Mouse (Mus musculus) liver, adult 2 months (tissue): Measurements from ENCODE around the gene Tia1. TPM values are rescaled to one million over a fixed set of nuclear protein-coding genes. Genes with fewer than 3 reads are reported as not detected.

ENCODE experiments used
- DNase-seq: peaks from one replicate; pipeline ENCODE4 v3.0.0-alpha.2; 2011; ENCODE audit warnings: low read depth, low spot score; ENCODE audit errors: extremely low read depth
- H3K27ac ChIP-seq: fragments of 200-500 bp; replicated peaks from 2 replicates; pipeline ENCODE4 v1.5.1; 2012; ENCODE audit warnings: low read depth, mild to moderate bottlenecking, control low read depth, inconsistent platforms, low read length; ENCODE audit not compliant: insufficient read depth
- H3K27me3 ChIP-seq: fragments of 200-500 bp; 2 replicates; pipeline ENCODE4 v1.6.1; 2012; ENCODE audit warnings: mild to moderate bottlenecking, moderate library complexity, low read length, inconsistent platforms; ENCODE audit not compliant: control insufficient read depth, insufficient read depth
- H3K36me3 ChIP-seq: fragments of 200-500 bp; 2 replicates; pipeline ENCODE4 v1.6.1; 2012; ENCODE audit warnings: low read length, inconsistent platforms; ENCODE audit not compliant: control insufficient read depth, insufficient read depth
- H3K4me1 ChIP-seq: fragments of 200-500 bp; 2 replicates; pipeline ENCODE4 v1.6.1; 2011; ENCODE audit warnings: low read length; ENCODE audit not compliant: control insufficient read depth, insufficient read depth
- H3K4me3 ChIP-seq: fragments of 200-500 bp; 2 replicates; pipeline ENCODE4 v1.5.1; 2011; ENCODE audit warnings: low read depth, mild to moderate bottlenecking, control low read depth, low read length, moderate library complexity; ENCODE audit not compliant: insufficient read depth
- H3K79me2 ChIP-seq: fragments of 200-500 bp; 2 replicates; pipeline ENCODE4 v1.6.1; 2012; ENCODE audit warnings: inconsistent platforms, mild to moderate bottlenecking, low read length, moderate library complexity; ENCODE audit not compliant: control insufficient read depth, insufficient read depth
- H3K9ac ChIP-seq: fragments of 200-500 bp; 2 replicates; pipeline ENCODE4 v1.6.1; 2012; ENCODE audit warnings: low read depth, mild to moderate bottlenecking, control low read depth, inconsistent platforms, low read length
- CTCF ChIP-seq: fragments of 200-500 bp; IDR thresholded peaks from 2 replicates; pipeline ENCODE4 v1.5.1; 2011; ENCODE audit warnings: low read depth, low read length, control low read depth
- POLR2A ChIP-seq: fragments of 200-500 bp; IDR thresholded peaks from 2 replicates; pipeline ENCODE4 v1.6.1; 2011; ENCODE audit warnings: low read length, control low read depth; ENCODE audit not compliant: insufficient read depth; ENCODE audit errors: extremely low read depth
- WGBS: fragments of 180-500 bp; shearing (Covaris S2); methylation state at CpG from one replicate; pipeline ENCODE4 v1.1.7; 2018; 5-methylcytosine and 5-hydroxymethylcytosine counted together
- polyA plus RNA-seq: library from polyadenylated mRNA; depleted of rRNA; stranded (reverse); fragments of >200 nt; gene quantifications from 2 replicates; pipeline ENCODE4 v1.2.3, GENCODE M21; 2012
- total RNA-seq: library from RNA; depleted of rRNA; stranded (reverse); fragments of >200 nt; gene quantifications from 2 replicates; pipeline ENCODE4 v1.2.3, GENCODE M21; 2014

The Tia1 gene
- total and polyA plus RNA-seq, 2 experiments: 4.0 to 13.6 TPM

DNA sequence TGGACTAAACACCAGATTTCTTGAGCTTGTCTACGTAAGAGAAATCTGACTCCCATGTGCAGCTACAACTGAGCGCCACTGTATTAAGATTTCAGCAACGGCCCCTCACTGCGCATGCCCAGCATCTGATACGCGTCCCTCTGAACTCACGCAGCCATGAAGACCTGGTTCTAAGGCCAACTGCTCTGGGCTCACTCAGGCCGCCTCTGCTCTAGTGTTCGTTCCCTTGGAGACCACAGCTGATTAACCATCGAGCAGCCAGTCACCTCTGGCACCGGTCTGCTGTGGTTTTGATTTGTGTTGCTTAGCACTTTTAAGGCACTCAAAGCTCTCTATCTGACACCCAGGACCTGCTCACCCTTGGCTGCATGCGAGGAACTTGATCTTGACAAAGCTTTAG is 16.7 kb upstream of the Tia1 start:
- Histone ChIP-seq H3K36me3 (peaks cover 38% of the 10 kb centered on the region), H3K27ac (peak overlapping the region; percentile 26; the same call in 1 of the 2 replicates), H3K4me1 (peaks cover 19% of the 10 kb centered on the region; the same call in 1 of the 2 replicates), H3K27me3 (no peaks in the 10 kb centered on the region), H3K4me3 (no peak overlapping the region), H3K79me2 (peaks cover 4% of the 10 kb centered on the region; the same call in 1 of the 2 replicates), H3K9ac (no peak overlapping the region)
- TF ChIP-seq CTCF (no peak), POLR2A (no peak)
- peak; percentile 67 for DNase-seq
- WGBS: 52% methylated on average over 12 of the region's 12 CpGs

DNA sequence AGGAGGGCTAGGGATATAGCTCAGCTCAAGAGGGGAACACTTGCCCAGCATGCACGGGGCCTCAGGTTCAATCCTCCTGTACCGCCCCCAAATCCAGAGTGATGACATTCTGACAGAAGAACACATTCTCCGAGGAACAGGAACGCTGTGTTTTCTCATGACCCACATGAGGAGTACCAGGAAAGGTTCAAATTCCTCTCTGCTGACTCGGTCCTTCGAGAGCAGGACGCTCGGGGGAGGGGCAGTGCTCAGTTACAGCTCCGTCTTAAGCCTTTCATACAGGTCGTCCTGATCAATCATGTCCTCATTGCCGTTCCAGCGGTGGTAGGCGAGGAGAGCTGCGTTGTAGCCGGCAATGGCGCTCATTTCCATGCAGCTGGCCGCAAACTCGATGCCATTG is 15.6 kb upstream of the Tia1 start:
- no peak for DNase-seq
- peak overlapping the region; percentile 25; the same call in 1 of the 2 replicates for H3K27ac ChIP-seq
- H3K27me3 ChIP-seq: no peaks in the 10 kb centered on the region
- peaks cover 38% of the 10 kb centered on the region for H3K36me3 ChIP-seq
- 63% methylated on average over 18 of the region's 18 CpGs for WGBS
- no peak overlapping the region for H3K4me3 ChIP-seq
- peaks cover 5% of the 10 kb centered on the region; the same call in 1 of the 2 replicates for H3K79me2 ChIP-seq
- peaks cover 19% of the 10 kb centered on the region; the same call in 1 of the 2 replicates for H3K4me1 ChIP-seq
- H3K9ac ChIP-seq: no peak overlapping the region
- no peak for TF ChIP-seq CTCF
- no peak for TF ChIP-seq POLR2A

DNA sequence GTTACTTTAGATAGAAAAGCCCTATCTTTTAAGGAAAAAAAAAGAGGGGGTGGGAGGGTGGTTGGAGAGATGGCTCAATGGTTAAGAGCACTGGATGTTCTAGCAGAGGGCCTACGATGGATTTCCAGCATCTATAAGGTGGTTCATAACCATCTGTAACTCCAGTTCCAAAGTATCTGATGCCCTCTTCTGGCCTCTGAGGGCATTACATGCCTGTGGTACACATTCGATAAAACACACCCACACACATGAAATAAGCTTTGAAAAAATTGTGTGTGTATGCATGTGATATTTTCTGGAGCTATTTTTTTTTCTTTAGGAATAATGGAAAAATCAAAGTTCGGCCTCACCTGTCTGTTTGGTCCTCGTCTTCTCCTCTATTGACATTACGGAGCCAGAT is 12.7 kb upstream of the Tia1 start:
- Histone ChIP-seq H3K4me3 (no peak overlapping the region), H3K27me3 (no peaks in the 10 kb centered on the region), H3K36me3 (peaks cover 38% of the 10 kb centered on the region), H3K27ac (no peak overlapping the region), H3K79me2 (peaks cover 13% of the 10 kb centered on the region; the same call in 1 of the 2 replicates), H3K4me1 (peaks cover 12% of the 10 kb centered on the region), H3K9ac (no peak overlapping the region)
- TF ChIP-seq POLR2A: no peak
- TF ChIP-seq CTCF: no peak
- WGBS: 95% methylated on average over 5 of the region's 5 CpGs
- DNase-seq: no peak

DNA sequence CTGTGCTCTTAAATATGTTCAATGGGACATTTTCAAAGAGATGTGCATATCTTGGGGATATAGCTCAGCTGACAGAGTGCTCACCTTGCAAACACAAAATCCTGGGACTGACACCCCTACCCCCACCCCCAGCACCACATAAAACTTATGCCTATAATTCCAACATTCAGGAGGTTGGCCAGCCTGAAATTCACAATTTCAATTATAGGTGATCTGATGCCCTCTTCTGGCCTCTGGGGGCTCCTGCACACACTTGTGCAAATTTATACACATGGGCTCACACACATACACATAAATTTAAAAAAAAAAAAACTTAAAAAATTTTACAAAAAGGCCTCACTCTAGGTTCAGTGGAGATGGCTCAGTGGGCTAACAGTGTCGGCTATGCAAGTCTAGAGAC is 10.8 kb upstream of the Tia1 start:
- Histone ChIP-seq H3K4me1 (peaks cover 9% of the 10 kb centered on the region), H3K4me3 (no peak overlapping the region), H3K27ac (no peak overlapping the region), H3K79me2 (peaks cover 13% of the 10 kb centered on the region; the same call in 1 of the 2 replicates), H3K9ac (no peak overlapping the region), H3K27me3 (no peaks in the 10 kb centered on the region), H3K36me3 (peaks cover 34% of the 10 kb centered on the region)
- TF ChIP-seq POLR2A: no peak
- peak; percentile 17; the same call in 1 of the 2 replicates for TF ChIP-seq CTCF
- DNase-seq: no peak
- WGBS: 89% methylated on average over 1 of the region's 1 CpGs

DNA sequence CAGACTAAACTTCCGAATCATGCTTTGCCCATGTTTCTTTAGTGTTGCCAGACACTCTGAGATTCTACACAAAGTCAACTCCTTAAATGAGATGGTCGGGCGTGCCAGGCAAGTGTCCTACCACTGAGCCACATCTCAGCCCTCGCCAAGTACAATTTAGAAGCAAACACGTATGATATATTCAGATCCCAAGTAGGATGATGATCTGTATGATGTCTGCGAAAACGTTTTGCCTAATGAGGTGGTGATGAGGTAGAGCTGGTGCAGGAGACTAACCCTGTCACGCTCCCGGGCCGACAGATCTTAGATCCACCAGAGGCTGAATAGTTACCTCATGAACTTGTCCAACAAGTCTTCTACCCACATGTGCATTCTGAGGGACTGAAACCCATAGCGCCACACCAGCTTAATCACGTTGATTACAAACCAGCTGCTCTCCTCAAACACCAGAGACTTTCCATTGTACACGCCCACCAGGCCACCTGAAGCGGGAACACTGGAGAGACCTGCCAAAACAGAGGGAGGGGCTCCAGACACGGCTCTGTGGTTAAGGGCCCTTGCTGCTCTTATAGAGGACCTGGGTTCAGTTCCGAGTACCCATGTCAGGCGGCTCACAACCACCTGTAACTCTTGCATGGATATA is 9.8 kb upstream of the Tia1 start:
- peaks cover 27% of the 10 kb centered on the region for H3K36me3 ChIP-seq
- no peak for DNase-seq
- peaks cover 6% of the 10 kb centered on the region for H3K4me1 ChIP-seq
- 82% methylated on average over 17 of the region's 17 CpGs for WGBS
- H3K27me3 ChIP-seq: no peaks in the 10 kb centered on the region
- peaks cover 13% of the 10 kb centered on the region; the same call in 1 of the 2 replicates for H3K79me2 ChIP-seq
- no peak overlapping the region for H3K9ac ChIP-seq
- TF ChIP-seq POLR2A (no peak), CTCF (no peak)
- H3K4me3 ChIP-seq: no peak overlapping the region
- H3K27ac ChIP-seq: no peak overlapping the region

DNA sequence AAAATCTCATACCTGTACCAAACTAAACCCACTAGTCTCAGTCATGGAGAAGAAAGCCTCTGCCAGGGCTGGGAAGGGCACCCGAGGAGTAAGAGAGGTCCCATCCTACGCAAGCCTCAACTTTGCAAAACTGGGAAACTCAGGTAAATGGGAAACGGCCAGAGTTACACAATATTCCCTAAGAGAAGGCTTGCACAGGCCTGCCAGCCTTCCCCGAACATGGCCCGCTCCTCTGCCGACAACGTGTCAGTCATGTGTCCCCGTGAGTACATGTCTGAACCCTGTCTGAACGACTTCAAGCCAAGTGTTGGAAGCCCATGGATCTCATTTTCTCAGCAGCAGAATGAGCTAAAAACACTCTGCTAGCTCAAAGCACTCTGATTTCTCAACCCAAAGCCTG is 9.0 kb upstream of the Tia1 start:
- no peak overlapping the region for H3K4me3 ChIP-seq
- peak overlapping the region; percentile 40; the same call in 1 of the 2 replicates for H3K9ac ChIP-seq
- peak; percentile 82 for DNase-seq
- H3K4me1 ChIP-seq: peaks cover 6% of the 10 kb centered on the region
- no peak for TF ChIP-seq POLR2A
- TF ChIP-seq CTCF: no peak
- H3K79me2 ChIP-seq: peaks cover 13% of the 10 kb centered on the region; the same call in 1 of the 2 replicates
- H3K27me3 ChIP-seq: no peaks in the 10 kb centered on the region
- H3K27ac ChIP-seq: peak overlapping the region; percentile 80
- peaks cover 23% of the 10 kb centered on the region for H3K36me3 ChIP-seq
- WGBS: 31% methylated on average over 9 of the region's 9 CpGs
